Mouse (Mus musculus) 416B (cell line): Measurements from ENCODE around the gene Grk1.

Experiments
- DNase-seq: peaks from one replicate; pipeline ENCODE4 v3.0.0; 2011; ENCODE audit warnings: low read depth

Grk1 gene

DNA sequence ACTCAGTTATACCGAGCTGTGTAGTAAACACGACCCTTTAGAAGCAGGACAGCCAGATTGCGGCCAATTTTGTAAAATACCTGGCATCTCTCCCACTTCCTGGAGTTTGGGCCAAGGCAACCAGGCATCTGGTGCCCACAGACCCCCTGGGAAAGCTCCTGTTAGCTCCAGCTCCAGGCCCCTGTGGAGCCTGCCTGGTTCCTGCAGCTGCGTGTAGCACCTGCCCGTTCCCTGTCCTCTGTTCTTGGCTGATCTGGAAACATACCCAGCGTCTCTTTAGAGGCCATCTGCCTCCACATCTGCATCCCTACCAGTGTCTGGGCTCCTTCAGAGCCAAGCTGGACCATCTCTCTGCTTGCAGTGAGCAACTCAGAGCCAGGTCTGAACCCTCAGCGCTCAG lies 25.5 kb downstream of the Grk1 start:
- DNase-seq, result no peak

- DNase-seq, result no peak
These were observed 26.0 kb downstream of the Grk1 start for GRCm38 (mm10) chr8:13430866-13431265.

- no peak for DNase-seq
These were observed 28.2 kb downstream of the Grk1 start for GRCm38 (mm10) chr8:13433130-13433529.

DNA sequence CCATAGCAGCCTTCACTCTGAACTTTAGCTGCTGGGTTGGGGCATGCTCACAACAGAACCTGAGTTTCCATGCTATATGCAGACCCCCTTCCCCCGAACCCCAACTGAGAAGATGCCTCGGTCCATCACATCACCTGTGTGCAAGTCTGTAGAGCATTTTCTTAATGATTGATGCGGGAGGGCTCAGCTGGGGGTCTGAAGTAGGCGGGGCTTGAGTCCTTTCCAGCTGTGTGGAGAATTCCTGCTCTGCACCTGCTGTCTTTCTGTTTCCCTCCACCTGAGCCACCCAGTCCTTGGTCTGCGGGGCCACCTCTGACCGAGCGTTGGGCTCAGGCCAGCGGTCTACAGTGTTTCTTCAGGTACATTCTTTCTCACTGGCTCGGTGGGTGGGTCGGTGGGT lies 30.0 kb downstream of the Grk1 start, which contains the start of gene Tmem255b:
TSS of gene Tmem255b (plus strand) at position 301 of the 400 bp plus-strand sequence.
- no peak for DNase-seq

DNA sequence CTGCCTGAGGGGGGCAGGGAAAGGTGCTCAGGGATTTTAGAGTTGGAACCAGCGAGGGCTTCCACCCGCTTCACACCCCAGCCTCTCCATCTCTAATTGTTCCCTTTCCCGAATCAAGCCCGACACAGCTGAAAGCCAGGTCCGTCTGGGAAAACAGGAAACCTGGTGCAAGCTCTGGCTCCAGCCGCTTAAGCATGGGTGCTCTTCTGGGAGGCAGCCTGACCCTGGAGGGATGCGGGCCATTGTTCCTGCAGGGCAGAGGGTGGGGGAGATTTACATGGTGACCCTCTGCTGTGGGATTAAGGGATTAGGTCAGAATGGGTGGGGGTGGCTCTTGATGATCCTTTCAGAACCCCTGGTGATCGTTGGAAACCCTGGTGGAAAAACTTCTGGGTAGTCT lies 31.2 kb downstream of the Grk1 start:
- no peak for DNase-seq

DNA sequence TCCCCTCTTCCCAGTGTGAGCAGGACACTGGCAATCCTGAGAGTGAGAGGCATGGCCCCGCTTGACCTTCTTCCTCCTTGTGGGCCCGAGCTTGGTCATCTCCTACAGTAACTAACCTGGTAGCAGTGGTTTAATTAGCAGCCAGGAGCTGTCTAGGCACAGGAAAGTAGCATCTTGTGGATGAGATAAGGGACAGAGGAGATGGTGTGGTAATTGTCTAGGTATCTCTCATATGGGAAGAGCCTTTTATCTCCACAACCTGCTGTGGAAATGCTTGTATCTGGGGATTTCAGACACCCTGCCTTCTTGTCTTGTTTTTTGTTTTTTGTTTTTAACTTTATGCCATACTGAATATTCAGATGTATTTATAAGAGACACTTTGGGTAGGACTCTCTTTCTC lies 32.6 kb downstream of the Grk1 start:
- DNase-seq, result no peak

DNA sequence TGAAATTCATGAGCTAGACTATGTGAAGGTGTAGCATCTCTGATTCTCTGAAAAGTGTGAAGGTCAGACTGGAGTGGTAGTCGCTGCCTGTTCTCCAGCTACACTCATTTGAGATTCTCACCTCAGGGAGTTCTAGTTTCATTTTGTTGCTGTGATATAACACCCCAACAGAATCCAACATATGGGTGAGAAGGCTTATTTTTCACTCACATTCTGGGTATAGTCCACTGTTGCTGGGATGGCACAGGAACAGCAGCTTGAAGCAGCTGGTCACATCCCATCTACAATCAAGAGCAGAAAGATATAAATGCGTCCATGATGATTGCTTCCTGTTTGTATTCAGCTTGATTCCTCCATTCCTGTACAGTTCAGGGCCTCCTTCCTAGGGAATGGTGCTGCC lies 37.3 kb downstream of the Grk1 start:
- no peak for DNase-seq

GRCm38 (mm10) chr8:13446456-13446855 lies 41.6 kb downstream of the Grk1 start:
- no peak for DNase-seq

- DNase-seq, result peak; percentile 64
These were observed 43.3 kb downstream of the Grk1 start for GRCm38 (mm10) chr8:13448145-13448544.

GRCm38 (mm10) chr8:13451747-13452277 lies 46.9 kb downstream of the Grk1 start:
- peak; percentile 12 for DNase-seq

DNA sequence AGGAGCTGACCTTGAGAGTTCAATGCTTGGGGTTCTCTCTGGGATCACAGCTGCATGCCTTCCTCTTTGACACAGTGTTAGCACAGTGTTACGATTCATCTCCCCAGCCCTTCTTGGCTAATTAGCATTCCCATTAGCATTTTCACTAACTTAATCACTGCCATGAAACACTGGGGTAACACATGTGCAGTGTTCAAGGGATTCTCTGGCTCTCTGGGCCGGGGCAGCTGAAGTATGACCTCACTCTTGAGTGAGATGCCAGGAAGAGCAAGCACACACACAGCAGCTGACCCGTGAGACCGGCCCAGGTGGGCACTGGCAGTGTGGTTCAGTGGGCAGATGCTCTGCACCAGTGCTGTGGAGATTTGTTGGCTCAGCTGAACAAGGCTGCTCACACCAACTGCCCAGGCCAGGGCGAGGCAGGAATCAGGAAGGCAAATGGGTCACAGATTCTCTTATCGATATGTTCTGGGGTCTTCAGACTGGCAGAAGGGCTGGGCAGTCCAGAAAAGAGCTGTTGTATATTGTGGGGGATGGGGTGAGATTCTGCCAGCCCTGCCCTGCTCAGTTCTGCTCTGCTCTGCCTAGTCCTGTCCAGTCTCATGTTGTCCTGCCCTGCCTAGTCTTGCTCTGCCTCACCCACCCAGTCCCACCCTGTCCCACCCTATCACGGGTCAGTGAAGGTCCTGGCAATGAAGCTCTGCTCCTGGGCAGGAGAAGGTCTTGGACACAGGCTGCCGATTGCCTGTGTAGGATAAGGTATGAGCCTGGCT lies 49.6 kb downstream of the Grk1 start:
- DNase-seq, result no peak

GRCm38 (mm10) chr8:13455295-13455694 lies 50.4 kb downstream of the Grk1 start:
- DNase-seq, result peak; percentile 49

GRCm38 (mm10) chr8:13459431-13459830 lies 54.5 kb downstream of the Grk1 start:
- no peak for DNase-seq

GRCm38 (mm10) chr8:13461085-13461765 lies 56.3 kb downstream of the Grk1 start:
- no peak for DNase-seq

DNA sequence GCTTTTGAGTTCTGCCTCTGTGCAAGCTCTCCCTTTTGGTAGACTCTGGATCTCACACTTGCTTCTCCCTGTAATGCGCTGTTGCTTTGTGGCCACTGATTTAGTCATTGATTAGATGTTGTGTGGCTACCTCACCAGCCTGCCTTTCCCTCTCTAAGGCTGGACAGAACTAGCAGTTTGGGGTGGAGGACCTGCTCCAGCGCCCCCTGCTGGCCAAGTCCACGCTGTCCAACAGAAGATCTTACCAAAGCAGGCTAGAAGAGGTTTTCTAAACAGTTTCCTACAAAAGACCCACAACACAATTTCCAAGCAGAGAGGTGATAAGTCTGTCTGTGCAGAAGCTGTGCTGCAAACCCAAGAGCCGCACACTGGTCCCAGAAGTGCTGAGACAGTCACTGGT lies 57.0 kb downstream of the Grk1 start:
- DNase-seq, result peak; percentile 50

- DNase-seq, result no peak
These were observed 57.5 kb downstream of the Grk1 start for GRCm38 (mm10) chr8:13462392-13462791.

- DNase-seq, result no peak
These were observed 60.4 kb downstream of the Grk1 start for GRCm38 (mm10) chr8:13465324-13465723.

GRCm38 (mm10) chr8:13466989-13467388 lies 62.1 kb downstream of the Grk1 start:
- peak; percentile 28 for DNase-seq

- no peak for DNase-seq
These were observed 63.9 kb downstream of the Grk1 start for GRCm38 (mm10) chr8:13468737-13469136.

GRCm38 (mm10) chr8:13471484-13471883 lies 66.6 kb downstream of the Grk1 start:
- DNase-seq, result no peak
